Mouse (Mus musculus): ENCODE measurements around the gene Spock2. TPM values are rescaled to one million over a fixed set of nuclear protein-coding genes. Genes with fewer than 3 reads are reported as not detected.

Gene Spock2
- total and polyA plus RNA-seq, 3 experiments: 0.03 TPM; not detected in 2

DNA sequence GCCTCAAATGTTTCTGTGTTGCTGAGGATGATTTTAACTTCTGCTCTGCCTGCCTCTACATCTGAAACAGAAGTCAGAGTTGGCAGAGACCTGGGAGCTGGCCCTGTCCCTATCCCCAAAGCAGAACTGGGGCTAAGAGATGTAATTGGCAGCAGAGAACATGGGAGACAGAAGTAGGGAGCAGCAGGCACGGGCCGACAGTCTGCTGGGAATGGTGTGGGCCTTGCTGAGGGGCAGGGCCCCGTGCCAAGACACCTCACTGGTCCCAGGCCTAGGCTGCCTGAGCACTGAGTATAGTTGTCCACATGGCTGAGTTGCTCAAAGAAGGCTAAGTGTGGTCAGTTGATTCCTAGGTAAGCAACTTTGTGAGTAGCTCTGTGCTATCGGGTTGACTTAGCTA lies 22.0 kb upstream of the Spock2 start:
- H3K4me3 ChIP-seq (ENCODE audit: control insufficient read depth in 1 of 2, insufficient read depth in 1 of 2, low read depth in 2 of 2, low read length in 2 of 2): no peak overlapping the region
- no peak overlapping the region for H3K27ac ChIP-seq (ENCODE audit: control insufficient read depth, low read depth, low read length)
- no peaks in the 10 kb centered on the region for H3K79me2 ChIP-seq (ENCODE audit: control insufficient read depth, insufficient read depth, low read length, poor library complexity)
- H3K9ac ChIP-seq (ENCODE audit: control insufficient read depth, low read depth, low read length, poor library complexity, severe bottlenecking): no peak overlapping the region
- no peaks in the 10 kb centered on the region for H3K9me3 ChIP-seq (replicated peaks; ENCODE audit: insufficient read depth, low read length)
- no peaks in the 10 kb centered on the region for H3K27me3 ChIP-seq (ENCODE audit: control insufficient read depth in 1 of 2, insufficient read depth in 2 of 2, low read length in 2 of 2)
- H3K4me1 ChIP-seq (ENCODE audit: control insufficient read depth in 1 of 2, insufficient read depth in 2 of 2, low read length in 2 of 2): peaks cover 11 to 20% of the 10 kb centered on the region in 2 experiments
- peaks cover 0 to 22% of the 10 kb centered on the region in 2 experiments; a peak in 2 of 4 replicates for H3K36me3 ChIP-seq (ENCODE audit: control insufficient read depth in 1 of 2, insufficient read depth in 2 of 2, low read length in 2 of 2)
- no peak for DNase-seq (ENCODE audit: low read depth, low spot score)
- TF ChIP-seq GABPA (IDR thresholded peaks at IDR 0.05; ENCODE audit: low read depth, low read length) (no peak), POLR2A (IDR thresholded peaks at IDR 0.05; ENCODE audit: control insufficient read depth in 1 of 2, insufficient read depth in 1 of 2, low read depth in 1 of 2, low read length in 2 of 2, poor library complexity in 1 of 2) (no peak), ZKSCAN1 (IDR thresholded peaks at IDR 0.05; ENCODE audit: low read depth, low read length) (no peak), BHLHE40 (IDR thresholded peaks at IDR 0.05; ENCODE audit: borderline replicate concordance, low read depth, low read length) (no peak)

DNA sequence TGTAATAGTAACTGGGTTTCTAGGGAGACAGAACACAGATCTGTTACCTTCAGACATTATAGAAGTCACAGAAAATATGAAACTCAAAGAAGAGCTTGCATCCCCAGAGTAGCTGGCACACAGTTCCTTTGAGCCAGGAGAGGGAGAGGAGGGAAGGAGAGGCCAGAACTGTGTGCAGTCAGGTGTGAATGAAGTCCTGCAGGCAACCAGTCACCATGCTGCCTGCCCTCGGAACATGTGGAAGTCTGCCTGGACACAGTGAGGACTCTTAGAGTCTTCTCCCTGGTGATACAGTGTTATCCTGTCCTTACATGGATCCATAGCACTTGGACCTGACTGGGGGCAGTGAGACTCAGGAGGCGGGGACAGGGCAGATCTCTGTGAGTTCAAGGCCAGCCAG lies 13.7 kb upstream of the Spock2 start:
- Histone ChIP-seq H3K79me2 (ENCODE audit: control insufficient read depth, insufficient read depth, low read length, poor library complexity) (no peaks in the 10 kb centered on the region), H3K9ac (ENCODE audit: control insufficient read depth, low read depth, low read length, poor library complexity, severe bottlenecking) (no peak overlapping the region), H3K27ac (ENCODE audit: control insufficient read depth, low read depth, low read length) (no peak overlapping the region), H3K4me3 (ENCODE audit: control insufficient read depth in 1 of 2, insufficient read depth in 1 of 2, low read depth in 2 of 2, low read length in 2 of 2) (no peak overlapping the region), H3K4me1 (ENCODE audit: control insufficient read depth in 1 of 2, insufficient read depth in 2 of 2, low read length in 2 of 2) (no peaks in the 10 kb centered on the region), H3K27me3 (ENCODE audit: control insufficient read depth in 1 of 2, insufficient read depth in 2 of 2, low read length in 2 of 2) (no peaks in the 10 kb centered on the region), H3K9me3 (replicated peaks; ENCODE audit: insufficient read depth, low read length) (no peaks in the 10 kb centered on the region), H3K36me3 (ENCODE audit: control insufficient read depth in 1 of 2, insufficient read depth in 2 of 2, low read length in 2 of 2) (no peaks in the 10 kb centered on the region)
- TF ChIP-seq TCF12 (IDR thresholded peaks at IDR 0.05; ENCODE audit: low read depth, low read length) (no peak), MAX (IDR thresholded peaks at IDR 0.05; ENCODE audit: low read length) (no peak), MYC (IDR thresholded peaks at IDR 0.05; ENCODE audit: low read depth, low read length) (no peak), E2F4 (IDR thresholded peaks at IDR 0.05; ENCODE audit: borderline replicate concordance, low read depth, low read length) (no peak), JUND (IDR thresholded peaks at IDR 0.05; ENCODE audit: low read depth, low read length) (no peak), ZC3H11A (IDR thresholded peaks at IDR 0.05; ENCODE audit: low read depth, low read length) (no peak), MAFK (IDR thresholded peaks at IDR 0.05; ENCODE audit: borderline replicate concordance, low read depth, low read length) (no peak), MYB (IDR thresholded peaks at IDR 0.05; ENCODE audit: low read depth, low read length) (no peak), NRF1 (IDR thresholded peaks at IDR 0.05; ENCODE audit: insufficient read depth, low read depth, low read length, poor library complexity, severe bottlenecking) (no peak), USF1 (IDR thresholded peaks at IDR 0.05; ENCODE audit: low read depth, low read length) (no peak), POLR2AphosphoS2 (IDR thresholded peaks at IDR 0.05; ENCODE audit: low read length) (no peak), ZMIZ1 (IDR thresholded peaks at IDR 0.05; ENCODE audit: low read depth, low read length) (no peak), CHD1 (IDR thresholded peaks at IDR 0.05; ENCODE audit: low read depth, low read length) (no peak), GATA1 (IDR thresholded peaks at IDR 0.05; ENCODE audit: low read depth, low read length) (no peak), ELF1 (IDR thresholded peaks at IDR 0.05; ENCODE audit: low read depth, low read length) (no peak), BHLHE40 (IDR thresholded peaks at IDR 0.05; ENCODE audit: borderline replicate concordance, low read depth, low read length) (no peak), ZNF384 (IDR thresholded peaks at IDR 0.05; ENCODE audit: low read depth, low read length) (no peak), RCOR1 (IDR thresholded peaks at IDR 0.05; ENCODE audit: low read depth, low read length) (no peak), MAZ (IDR thresholded peaks at IDR 0.05; ENCODE audit: low read depth, low read length) (no peak), POLR2AphosphoS5 (IDR thresholded peaks at IDR 0.05; ENCODE audit: borderline replicate concordance, low read depth, low read length) (no peak)
- no peak for DNase-seq (ENCODE audit: low read depth, low spot score)
